Comparison of ENCODE assay signal across 22 mouse cellular contexts in genomic region chr4:42915966-42916365, GRCm38 (mm10). TPM values are rescaled to one million over a fixed set of nuclear protein-coding genes. Genes with fewer than 3 reads are reported as not detected.
DNase-seq lines count a peak whose midpoint lies in the region; ATAC-seq and TF ChIP-seq lines count a peak whose summit lies in the region.
"Had no signal": no experiment of that assay in that cellular context is flagged by ENCODE, and none has a peak within 500 bp of the region (broad histone marks: within the 10 kb centered on the region; RNA-seq: fewer than 3 reads in every experiment).

No protein-coding gene starts in this region.

- ATAC-seq in intestine, postnatal 0 days, result no peak
- ATAC-seq in intestine, embryonic 16.5 days, result no peak
- ATAC-seq in hindbrain, postnatal 0 days, result no peak
- no peak for ATAC-seq in neural tube, embryonic 13.5 days (ENCODE audit: low read depth)
- ATAC-seq in cerebellum, adult (ENCODE audit: insufficient number of reproducible peaks, low FRiP score, low TSS enrichment), result no peak
- ATAC-seq: liver, postnatal 0 days had no signal

- H3K27ac ChIP-seq in intestine, postnatal 0 days (ENCODE audit: low read depth, low read length), result no peak overlapping the region
- H3K27ac ChIP-seq in intestine, embryonic 16.5 days (ENCODE audit: low read length), result no peak overlapping the region
- H3K27ac ChIP-seq in hindbrain, postnatal 0 days, result no peak overlapping the region
- H3K27ac ChIP-seq in neural tube, embryonic 13.5 days (replicated peaks), result no peak overlapping the region
- H3K27ac ChIP-seq: forebrain, embryonic 13.5 days; midbrain, embryonic 12.5 days had no signal

- TF ChIP-seq CTCF in intestine, postnatal 0 days (IDR thresholded peaks at IDR 0.05; ENCODE audit: low read depth), result no peak
- no peak for TF ChIP-seq CTCF in hindbrain, postnatal 0 days (IDR thresholded peaks at IDR 0.05; ENCODE audit: low read depth)

- no peaks in the 10 kb centered on the region for H3K36me3 ChIP-seq in intestine, postnatal 0 days (ENCODE audit: control insufficient read depth, insufficient read depth)
- H3K36me3 ChIP-seq in intestine, embryonic 16.5 days (ENCODE audit: control insufficient read depth, insufficient read depth, low read length), result no peaks in the 10 kb centered on the region
- H3K36me3 ChIP-seq in hindbrain, postnatal 0 days (ENCODE audit: insufficient read depth, low read length), result no peaks in the 10 kb centered on the region
- no peaks in the 10 kb centered on the region for H3K36me3 ChIP-seq in neural tube, embryonic 13.5 days
- H3K36me3 ChIP-seq: midbrain, embryonic 12.5 days had no signal

- DNase-seq in heart, adult 11 months, result peak; percentile 41
- DNase-seq in heart, postnatal 36 days, result no peak
- DNase-seq in hindbrain, postnatal 0 days (ENCODE audit: low spot score), result no peak
- no peak for DNase-seq in right cerebral cortex, postnatal 10 days (ENCODE audit: low spot score in 2 of 2)
- DNase-seq: kidney, adult 8-10 months; liver; liver, postnatal 0 days; thymus, adult 2 months had no signal

- 0 out of 2 replicates have a peak, but pooled peaks cover 4% of the 10 kb centered on the region for H3K4me1 ChIP-seq in intestine, postnatal 0 days (replicated peaks; ENCODE audit: control insufficient read depth, insufficient read depth, low read length)
- peaks cover 3% of the 10 kb centered on the region; the same call in 1 of the 2 replicates for H3K4me1 ChIP-seq in intestine, embryonic 16.5 days (ENCODE audit: control insufficient read depth, insufficient read depth, low read length)
- H3K4me1 ChIP-seq in hindbrain, postnatal 0 days (ENCODE audit: insufficient read depth, low read length), result no peaks in the 10 kb centered on the region
- H3K4me1 ChIP-seq in neural tube, embryonic 13.5 days (replicated peaks), result peaks cover 27% of the 10 kb centered on the region; the same call in 1 of the 2 replicates

- H3K9me3 ChIP-seq in intestine, postnatal 0 days (ENCODE audit: control insufficient read depth), result no peaks in the 10 kb centered on the region
- no peaks in the 10 kb centered on the region for H3K9me3 ChIP-seq in intestine, embryonic 16.5 days (ENCODE audit: control insufficient read depth, low read length)
- no peaks in the 10 kb centered on the region for H3K9me3 ChIP-seq in hindbrain, postnatal 0 days (ENCODE audit: low read length)
- H3K9me3 ChIP-seq in neural tube, embryonic 13.5 days, result no peaks in the 10 kb centered on the region
- H3K9me3 ChIP-seq: forebrain, embryonic 13.5 days; midbrain, embryonic 12.5 days had no signal

- intact Hi-C loops in heart, postnatal 36 days (cut with DNase I), result loop anchor here (2.0 kb wide), 1 partner anchor 29 kb away; no protein-coding TSS in a partner anchor

- 97% methylated on average over 1 of the region's 1 CpGs for WGBS in intestine, postnatal 0 days
- WGBS in intestine, embryonic 16.5 days, result 79% methylated on average over 1 of the region's 1 CpGs
- WGBS in hindbrain, postnatal 0 days, result 89% methylated on average over 1 of the region's 1 CpGs
- 78% methylated on average over 1 of the region's 1 CpGs for WGBS in neural tube, embryonic 13.5 days

- H3K4me3 ChIP-seq in intestine, postnatal 0 days (ENCODE audit: low read depth, low read length), result no peak overlapping the region
- no peak overlapping the region for H3K4me3 ChIP-seq in intestine, embryonic 16.5 days (ENCODE audit: low read length)
- H3K4me3 ChIP-seq in hindbrain, postnatal 0 days (ENCODE audit: low read length), result no peak overlapping the region
- no peak overlapping the region for H3K4me3 ChIP-seq in neural tube, embryonic 13.5 days

- 0 out of 2 replicates have a peak overlapping the region, but pooled peaks have one; percentile 96 for H3K4me2 ChIP-seq in intestine, postnatal 0 days (replicated peaks; ENCODE audit: low read depth)
- H3K4me2 ChIP-seq in intestine, embryonic 16.5 days (ENCODE audit: low read depth, low read length), result no peak overlapping the region
- peak overlapping the region; percentile 84 for H3K4me2 ChIP-seq in hindbrain, postnatal 0 days (ENCODE audit: low read depth, low read length)
- H3K4me2 ChIP-seq in neural tube, embryonic 13.5 days, result peak overlapping the region; percentile 73

- peaks cover 46% of the 10 kb centered on the region for H3K27me3 ChIP-seq in intestine, postnatal 0 days (replicated peaks; ENCODE audit: control insufficient read depth, insufficient read depth, low read length)
- H3K27me3 ChIP-seq in intestine, embryonic 16.5 days (replicated peaks; ENCODE audit: control insufficient read depth, insufficient read depth, low read length), result peaks cover 37% of the 10 kb centered on the region
- H3K27me3 ChIP-seq in hindbrain, postnatal 0 days (ENCODE audit: insufficient read depth, low read length), result no peaks in the 10 kb centered on the region
- H3K27me3 ChIP-seq in neural tube, embryonic 13.5 days, result peaks cover 51% of the 10 kb centered on the region

- H3K9ac ChIP-seq in intestine, postnatal 0 days (ENCODE audit: low read depth, low read length), result no peak overlapping the region
- H3K9ac ChIP-seq in intestine, embryonic 16.5 days (ENCODE audit: low read depth, low read length), result no peak overlapping the region
- no peak overlapping the region for H3K9ac ChIP-seq in hindbrain, postnatal 0 days (replicated peaks; ENCODE audit: low read length)
- no peak overlapping the region for H3K9ac ChIP-seq in neural tube, embryonic 13.5 days
- H3K9ac ChIP-seq: liver, postnatal 0 days had no signal

RNA-seq across cellular contexts. Expression of gene Phf24, which starts 0.5 kb away (rescaled TPM):
- total RNA-seq in heart, postnatal 36 days (2021), result 1 to 10 TPM; 5.6 to 8.0 TPM
- 0.73 and 1.0 TPM in 2 replicates for polyA plus RNA-seq in intestine, postnatal 0 days (2015; fragmentation: Nextera tagmentation; extraction: Ambion mirVana)
- polyA plus RNA-seq in intestine, embryonic 16.5 days (2015; fragmentation: Nextera tagmentation; extraction: Ambion mirVana), result 0.73 and 0.83 TPM in 2 replicates
- total RNA-seq in hindbrain, postnatal 0 days (2014; rRNA removed), result 123 and 130 TPM in 2 replicates
- polyA plus RNA-seq in hindbrain, postnatal 0 days (2015; fragmentation: Nextera tagmentation; extraction: Ambion mirVana), result 33.9 and 38.6 TPM in 2 replicates
- polyA plus RNA-seq in neural tube, embryonic 13.5 days (2015; fragmentation: Nextera tagmentation; extraction: Ambion mirVana), result 20.1 and 27.6 TPM in 2 replicates
- total RNA-seq: CH12.LX had no signal

RNA-seq across cellular contexts. Expression of gene Dnajb5, which starts 33.6 kb away (rescaled TPM):
- total RNA-seq in heart, postnatal 36 days (2021), result 10 to 100 TPM; 70.6 to 92.4 TPM
- 7.5 and 8.8 TPM in 2 replicates for polyA plus RNA-seq in intestine, postnatal 0 days (2015; fragmentation: Nextera tagmentation; extraction: Ambion mirVana)
- 7.2 and 8.4 TPM in 2 replicates for polyA plus RNA-seq in intestine, embryonic 16.5 days (2015; fragmentation: Nextera tagmentation; extraction: Ambion mirVana)
- total RNA-seq in hindbrain, postnatal 0 days (2014; rRNA removed), result 88.0 and 96.9 TPM in 2 replicates
- 28.1 and 33.4 TPM in 2 replicates for polyA plus RNA-seq in hindbrain, postnatal 0 days (2015; fragmentation: Nextera tagmentation; extraction: Ambion mirVana)
- polyA plus RNA-seq in neural tube, embryonic 13.5 days (2015; fragmentation: Nextera tagmentation; extraction: Ambion mirVana), result 50.1 and 50.5 TPM in 2 replicates

RNA-seq across cellular contexts. Expression of gene Fam205c, which starts 41.9 kb away (rescaled TPM):
- total RNA-seq in heart, postnatal 36 days (2021), result 1 to 10 TPM; 6.2 to 9.6 TPM
- polyA plus RNA-seq in intestine, postnatal 0 days (2015; fragmentation: Nextera tagmentation; extraction: Ambion mirVana), result 0.16 TPM in 1 of 2 replicates, not detected in the other
- 0.18 and 0.37 TPM in 2 replicates for polyA plus RNA-seq in intestine, embryonic 16.5 days (2015; fragmentation: Nextera tagmentation; extraction: Ambion mirVana)
- not detected in 2 replicates for total RNA-seq in hindbrain, postnatal 0 days (2014; rRNA removed)
- 4.7 TPM in 2 replicates for polyA plus RNA-seq in hindbrain, postnatal 0 days (2015; fragmentation: Nextera tagmentation; extraction: Ambion mirVana)
- polyA plus RNA-seq in neural tube, embryonic 13.5 days (2015; fragmentation: Nextera tagmentation; extraction: Ambion mirVana), result 1.5 and 3.0 TPM in 2 replicates
- total RNA-seq: CH12.LX had no signal
- polyA plus RNA-seq: adrenal gland, adult 2 months; small intestine, adult 2 months; thymus, adult 2 months; urinary bladder, adult 2 months had no signal

RNA-seq across cellular contexts. Expression of gene 1700022I11Rik, which starts 53.4 kb away (rescaled TPM):
- not detected for total RNA-seq in heart, postnatal 36 days (2021)
- 0.43 TPM in 1 of 2 replicates, not detected in the other for polyA plus RNA-seq in intestine, postnatal 0 days (2015; fragmentation: Nextera tagmentation; extraction: Ambion mirVana)
- 0.22 TPM in 1 of 2 replicates, not detected in the other for polyA plus RNA-seq in intestine, embryonic 16.5 days (2015; fragmentation: Nextera tagmentation; extraction: Ambion mirVana)
- total RNA-seq in hindbrain, postnatal 0 days (2014; rRNA removed), result not detected in 2 replicates
- polyA plus RNA-seq in hindbrain, postnatal 0 days (2015; fragmentation: Nextera tagmentation; extraction: Ambion mirVana), result 0.37 and 0.60 TPM in 2 replicates
- polyA plus RNA-seq in neural tube, embryonic 13.5 days (2015; fragmentation: Nextera tagmentation; extraction: Ambion mirVana), result 0.57 and 1.3 TPM in 2 replicates
- total RNA-seq: adrenal gland, adult 2 months; heart, postnatal 4 days; layer of hippocampus, postnatal 25 days; left cerebral cortex, postnatal 36 days had no signal
- polyA plus RNA-seq: adrenal gland, adult 2 months; gonadal fat pad, adult 2 months; liver, postnatal 0 days; small intestine, adult 2 months; thymus, adult 2 months; urinary bladder, adult 2 months had no signal

RNA-seq across cellular contexts. Expression of gene Gm12394, which starts 59.4 kb away (rescaled TPM):
- not detected for total RNA-seq in heart, postnatal 36 days (2021)
- polyA plus RNA-seq in intestine, postnatal 0 days (2015; fragmentation: Nextera tagmentation; extraction: Ambion mirVana), result 0.05 and 0.12 TPM in 2 replicates
- polyA plus RNA-seq in intestine, embryonic 16.5 days (2015; fragmentation: Nextera tagmentation; extraction: Ambion mirVana), result 0.06 and 0.13 TPM in 2 replicates
- total RNA-seq in hindbrain, postnatal 0 days (2014; rRNA removed), result 0.05 TPM in 1 of 2 replicates, not detected in the other
- polyA plus RNA-seq in hindbrain, postnatal 0 days (2015; fragmentation: Nextera tagmentation; extraction: Ambion mirVana), result 0.55 and 0.68 TPM in 2 replicates
- 0.45 and 0.59 TPM in 2 replicates for polyA plus RNA-seq in neural tube, embryonic 13.5 days (2015; fragmentation: Nextera tagmentation; extraction: Ambion mirVana)
- total RNA-seq: CH12.LX; heart, postnatal 4 days had no signal
- polyA plus RNA-seq: adrenal gland, adult 2 months; small intestine, adult 2 months; thymus, adult 2 months; urinary bladder, adult 2 months had no signal

Comparison
In these comparisons a context has a peak if more than half of its experiments do, and no peak if none do; other contexts are left out.
1. RNA of gene Phf24, which starts 0.5 kb away (polyA plus RNA-seq): 33.9 to 38.6 TPM in hindbrain, postnatal 0 days and 20.1 to 27.6 TPM in neural tube, embryonic 13.5 days; 0.73 to 1.0 TPM in intestine, postnatal 0 days and 0.73 to 0.83 TPM in intestine, embryonic 16.5 days; every median in the first group is over 10 times any median in the second.